Mouse (Mus musculus): ENCODE measurements around the gene Hoxa11. TPM values are rescaled to one million over a fixed set of nuclear protein-coding genes. Genes with fewer than 3 reads are reported as not detected.

Hoxa11 gene
- total RNA-seq, 1 experiment from 2014 or later: not detected

- DNase-seq: no peak
Measured at GRCm38 (mm10) chr6:52247766-52248637, 2.4 kb upstream of the Hoxa11 start.

- no peak for DNase-seq
Measured at GRCm38 (mm10) chr6:52246916-52247315, 1.3 kb upstream of the Hoxa11 start.

- DNase-seq: no peak
Measured at GRCm38 (mm10) chr6:52246403-52246803, 793 bp upstream of the Hoxa11 start.

GRCm38 (mm10) chr6:52245040-52245756 lies 412 bp downstream of the Hoxa11 start:
- no peak for DNase-seq

GRCm38 (mm10) chr6:52244471-52245039 lies 1.1 kb downstream of the Hoxa11 start:
- no peak for DNase-seq

GRCm38 (mm10) chr6:52243681-52244121 lies 1.9 kb downstream of the Hoxa11 start:
- DNase-seq: no peak

GRCm38 (mm10) chr6:52242801-52243332 lies 2.7 kb downstream of the Hoxa11 start:
- no peak for DNase-seq

- DNase-seq: no peak
Measured at GRCm38 (mm10) chr6:52241001-52241621, 4.5 kb downstream of the Hoxa11 start.

GRCm38 (mm10) chr6:52240389-52241000 lies 5.1 kb downstream of the Hoxa11 start, which contains the start of gene Hoxa10:
Gene Hoxa10 (minus strand): TSS chr6:52240854.
- peak; percentile 79 for DNase-seq

- DNase-seq: no peak
Measured at GRCm38 (mm10) chr6:52239625-52240388, 5.8 kb downstream of the Hoxa11 start.

- DNase-seq: no peak
Measured at GRCm38 (mm10) chr6:52238976-52239375, 6.6 kb downstream of the Hoxa11 start.

GRCm38 (mm10) chr6:52238155-52238545 lies 7.5 kb downstream of the Hoxa11 start:
- DNase-seq: no peak

- no peak for DNase-seq
Measured at GRCm38 (mm10) chr6:52237346-52238154, 8.1 kb downstream of the Hoxa11 start.

- DNase-seq: no peak
Measured at GRCm38 (mm10) chr6:52236806-52237205, 8.8 kb downstream of the Hoxa11 start.

- no peak for DNase-seq
Measured at GRCm38 (mm10) chr6:52235866-52236265, 9.7 kb downstream of the Hoxa11 start.

GRCm38 (mm10) chr6:52235267-52235666 lies 10.3 kb downstream of the Hoxa11 start:
- DNase-seq: no peak

GRCm38 (mm10) chr6:52234428-52235140 lies 11.0 kb downstream of the Hoxa11 start:
- DNase-seq: no peak

GRCm38 (mm10) chr6:52233546-52234427 lies 11.8 kb downstream of the Hoxa11 start:
- no peak for DNase-seq
